Mouse (Mus musculus) embryonic facial prominence, embryonic 14.5 days (tissue): ENCODE data around the gene Vps11. TPM values are rescaled to one million over a fixed set of nuclear protein-coding genes. Genes with fewer than 3 reads are reported as not detected.
A peak's percentile ranks its signal among the peaks of the same experiment; 100 is the strongest.
"Not testable (repeated sequence)": the region's sequence is repeated elsewhere in the genome, so short reads cannot be mapped to it uniquely, and the experiment has no call there.

ENCODE experiments used
- ATAC-seq: fragments of 200-750 bp; cut with Nextera tagmentation; 2 replicates; pipeline ENCODE4 v1.8.0; 2017; ENCODE audit warnings: low read depth, moderate number of reproducible peaks, moderate TSS enrichment
- DNase-seq: peaks from one replicate; pipeline ENCODE4 v3.0.0-alpha.2; 2015; ENCODE audit warnings: low spot score
- H3K27ac ChIP-seq: fragments of 300-500 bp; sonication (generic); replicated peaks from 2 replicates; pipeline ENCODE4 v1.5.1; 2014; ENCODE audit warnings: low read depth, mild to moderate bottlenecking, low read length, moderate library complexity
- H3K27me3 ChIP-seq: fragments of 300-500 bp; sonication (generic); replicated peaks from 2 replicates; pipeline ENCODE4 v1.6.1; 2014; ENCODE audit warnings: low read length; ENCODE audit not compliant: control insufficient read depth, insufficient read depth
- H3K36me3 ChIP-seq: fragments of 300-500 bp; sonication (generic); 2 replicates; pipeline ENCODE4 v1.6.1; 2014; ENCODE audit warnings: low read length, mixed read lengths; ENCODE audit not compliant: control insufficient read depth, insufficient read depth
- H3K4me1 ChIP-seq: fragments of 300-500 bp; sonication (generic); 2 replicates; pipeline ENCODE4 v1.6.1; 2014; ENCODE audit warnings: antibody characterized with exemption, low read length; ENCODE audit not compliant: control insufficient read depth, insufficient read depth
- H3K4me2 ChIP-seq: fragments of 300-500 bp; sonication (generic); 2 replicates; pipeline ENCODE4 v1.6.1; 2014; ENCODE audit warnings: low read depth, mild to moderate bottlenecking, low read length, moderate library complexity, mixed read lengths
- H3K4me3 ChIP-seq: fragments of 300-500 bp; sonication (generic); 2 replicates; pipeline ENCODE4 v1.5.1; 2014; ENCODE audit warnings: low read depth, mild to moderate bottlenecking, low read length
- H3K9ac ChIP-seq: fragments of 300-500 bp; sonication (generic); 2 replicates; pipeline ENCODE4 v1.6.1; 2014; ENCODE audit warnings: low read depth, mild to moderate bottlenecking, low read length, moderate library complexity, mixed read lengths
- H3K9me3 ChIP-seq: fragments of 300-500 bp; sonication (generic); 2 replicates; pipeline ENCODE4 v1.6.1; 2016; ENCODE audit warnings: low read length; ENCODE audit not compliant: control insufficient read depth
- WGBS: fragments of 180-500 bp; shearing (Covaris S2); extraction: QIAGEN DNeasy Blood & Tissue Kit; methylation state at CpG from one replicate; pipeline ENCODE4 v1.1.7; 2014; 5-methylcytosine and 5-hydroxymethylcytosine counted together
- polyA plus RNA-seq: library from polyadenylated mRNA; unstranded; fragments of >200 nt; fragmentation: Nextera tagmentation; extraction: Ambion mirVana; gene quantifications from 2 replicates; pipeline ENCODE4 v1.2.1, GENCODE M21; 2014

The Vps11 gene
- polyA plus RNA-seq, 1 experiment from 2014 or later, result 24.5 TPM

DNA sequence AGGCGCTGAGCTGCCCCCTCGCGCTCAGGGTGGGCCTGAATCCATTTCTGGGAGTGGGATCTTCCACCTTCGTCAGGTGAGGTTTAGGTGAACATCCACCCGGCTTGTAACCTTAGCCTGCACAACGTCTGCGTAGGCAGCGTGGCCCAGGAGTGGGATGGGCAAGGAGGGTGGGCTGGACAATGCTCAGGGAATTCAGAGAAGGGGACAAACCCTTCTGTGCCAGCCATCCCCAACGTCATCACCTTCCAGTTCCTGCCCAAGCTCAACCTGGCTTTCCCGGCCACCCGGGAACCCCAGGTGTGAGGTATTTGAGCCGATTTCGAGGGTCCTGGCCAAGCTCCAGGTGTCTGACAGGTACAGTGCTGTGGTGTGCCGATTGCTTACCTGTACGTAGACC, 18.4 kb upstream of the Vps11 start:
- ATAC-seq (no peak), DNase-seq (peak; percentile 16)
- peak overlapping the region; percentile 96 for H3K4me2 ChIP-seq
- WGBS, result 11% methylated on average over 12 of the region's 15 CpGs
- H3K36me3 ChIP-seq, result peaks cover 44% of the 10 kb centered on the region
- peak overlapping the region; percentile 95 for H3K4me3 ChIP-seq
- no peaks in the 10 kb centered on the region for H3K27me3 ChIP-seq
- H3K27ac ChIP-seq, result peak overlapping the region; percentile 88
- H3K4me1 ChIP-seq, result peaks cover 13% of the 10 kb centered on the region
- H3K9ac ChIP-seq, result peak overlapping the region; percentile 97
- no peaks in the 10 kb centered on the region for H3K9me3 ChIP-seq

DNA sequence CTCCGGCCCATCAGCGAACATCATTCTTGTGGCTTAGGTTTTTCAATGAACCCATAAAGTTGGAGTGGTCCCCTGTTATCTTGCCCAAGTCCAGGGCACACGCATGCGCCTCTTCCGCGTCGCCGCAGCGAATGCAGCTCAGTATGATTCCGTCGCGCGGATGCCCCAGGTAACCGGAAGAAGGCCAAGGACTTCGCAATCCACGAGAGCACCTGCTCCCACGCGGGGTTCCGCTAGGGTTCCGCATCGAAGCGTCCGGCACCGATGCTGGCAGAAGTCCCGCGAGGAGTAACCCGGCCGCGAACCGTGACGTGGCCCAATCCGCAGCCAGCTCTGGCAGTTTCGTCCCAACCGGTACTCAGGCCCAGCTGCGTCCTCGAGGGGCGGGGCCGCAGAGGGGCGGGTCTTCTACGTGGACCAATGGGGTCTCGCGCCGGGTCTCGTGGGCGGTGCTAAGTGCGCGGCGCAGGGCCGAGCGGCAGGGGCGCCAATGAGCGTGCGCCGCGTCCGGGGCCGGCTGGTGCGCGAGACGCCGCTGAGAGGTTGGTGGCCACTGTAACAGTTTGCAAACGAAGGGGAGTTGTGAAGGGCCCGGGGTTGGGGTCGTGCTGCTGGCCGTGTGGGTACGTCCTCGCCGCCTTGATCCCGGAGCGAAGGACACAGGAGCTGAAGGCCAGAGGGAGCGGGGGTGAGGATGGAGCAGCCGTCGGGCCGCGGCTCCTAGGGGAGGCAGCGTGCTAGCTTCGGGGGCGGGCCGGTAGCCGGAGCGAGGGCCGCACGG, 17.8 kb upstream of the Vps11 start, which contains the start of gene Hyou1:
TSS of gene Hyou1 (plus strand) at position 437 of the 781 bp plus-strand sequence.
- Histone ChIP-seq H3K36me3 (peaks cover 38% of the 10 kb centered on the region), H3K9me3 (no peaks in the 10 kb centered on the region), H3K27ac (peak within 1 kb of the TSS; percentile 88), H3K4me2 (peak within 1 kb of the TSS; percentile 96), H3K9ac (peak within 1 kb of the TSS; percentile 97), H3K4me3 (peak within 1 kb of the TSS; percentile 95), H3K27me3 (no peaks in the 10 kb centered on the region), H3K4me1 (peaks cover 13% of the 10 kb centered on the region)
- WGBS, result under 1% methylated on average over 69 of the region's 83 CpGs
- DNase-seq, result peak; percentile 98
- peak; percentile 98 for ATAC-seq

DNA sequence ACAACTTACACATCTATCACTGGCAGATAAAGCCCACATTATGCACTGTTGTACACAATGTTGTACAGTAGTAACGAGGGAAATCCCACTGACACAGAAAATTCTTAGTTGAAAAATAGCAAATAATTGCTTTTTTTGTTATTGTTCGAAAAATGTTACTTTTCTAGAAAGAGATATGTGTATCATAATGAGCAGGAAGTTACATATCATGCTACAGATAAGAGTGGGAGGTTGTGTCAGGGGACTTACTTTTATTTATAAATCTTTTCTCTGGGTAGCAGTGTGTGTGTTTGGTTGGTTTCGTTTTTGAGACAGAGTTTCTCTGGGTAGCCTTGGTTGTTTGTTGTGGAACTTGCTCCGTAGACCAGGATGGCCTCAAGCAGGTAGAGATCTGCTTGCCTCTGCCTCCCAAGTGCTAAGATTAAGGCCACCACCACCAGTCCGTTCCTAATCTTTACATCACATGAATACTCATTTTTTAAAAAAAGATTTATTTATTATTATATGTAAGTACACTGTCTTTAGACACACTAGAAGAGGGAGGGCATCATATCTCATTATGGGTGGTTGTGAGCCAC, 16.8 kb upstream of the Vps11 start:
- no peaks in the 10 kb centered on the region for H3K27me3 ChIP-seq
- H3K27ac ChIP-seq, result no peak overlapping the region; the same call in 1 of the 2 replicates
- no peak for ATAC-seq
- H3K4me3 ChIP-seq, result peak overlapping the region; percentile 95
- H3K4me1 ChIP-seq, result peaks cover 13% of the 10 kb centered on the region
- no peaks in the 10 kb centered on the region for H3K9me3 ChIP-seq
- no peak for DNase-seq
- WGBS, result 92% methylated on average over 5 of the region's 5 CpGs
- H3K4me2 ChIP-seq, result peak overlapping the region; percentile 66
- H3K36me3 ChIP-seq, result peaks cover 28% of the 10 kb centered on the region
- peak overlapping the region; percentile 97 for H3K9ac ChIP-seq

DNA sequence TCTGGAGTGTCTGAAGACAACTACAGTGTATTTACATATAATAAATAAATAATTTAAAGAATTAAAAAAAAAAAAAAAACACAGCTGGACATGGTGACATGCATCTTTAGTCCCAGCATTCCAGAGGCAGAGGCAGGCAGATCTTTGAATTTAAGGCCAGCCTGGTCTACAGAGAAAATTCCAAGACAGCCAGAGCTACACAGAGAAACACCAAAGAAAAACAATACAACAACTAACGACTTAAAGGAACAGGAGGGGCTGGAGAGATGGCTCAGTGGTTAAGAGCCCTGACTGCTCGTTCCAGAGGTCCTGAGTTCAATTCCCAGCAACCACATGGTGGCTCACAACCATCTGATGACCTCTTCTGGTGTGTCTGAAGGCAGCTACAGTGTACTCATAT, 15.9 kb upstream of the Vps11 start:
- not testable (repeated sequence) for H3K4me3 ChIP-seq, H3K4me2 ChIP-seq, ATAC-seq, H3K9ac ChIP-seq, H3K9me3 ChIP-seq, DNase-seq, H3K27ac ChIP-seq, H3K27me3 ChIP-seq
- peaks cover 13% of the 10 kb centered on the region for H3K4me1 ChIP-seq
- peaks cover 18% of the 10 kb centered on the region for H3K36me3 ChIP-seq
- WGBS, result 85% methylated on average over 2 of the region's 2 CpGs

DNA sequence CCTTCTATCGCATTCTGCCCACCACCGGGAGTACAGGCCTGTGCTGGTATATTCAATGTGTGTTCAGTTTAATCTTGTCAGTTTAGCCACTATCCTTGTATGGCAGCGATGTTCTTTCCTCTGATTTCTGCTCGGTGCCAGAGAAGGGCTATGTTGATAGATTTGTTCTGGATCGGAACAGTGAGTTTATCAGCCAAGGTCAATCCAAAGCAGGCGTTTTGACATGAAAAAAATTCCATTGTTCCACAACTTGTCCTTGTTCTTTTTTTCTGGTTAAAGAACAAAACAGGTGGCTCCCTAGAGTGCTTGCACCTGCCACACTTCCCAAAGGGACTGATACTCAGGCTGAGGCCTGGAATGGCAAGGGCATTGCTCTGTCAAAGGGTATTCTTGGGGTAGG, 14.7 kb upstream of the Vps11 start:
- WGBS, result 91% methylated on average over 6 of the region's 6 CpGs
- Histone ChIP-seq H3K4me2 (no peak overlapping the region), H3K27me3 (no peaks in the 10 kb centered on the region), H3K9ac (no peak overlapping the region), H3K4me1 (peaks cover 13% of the 10 kb centered on the region), H3K36me3 (peaks cover 7% of the 10 kb centered on the region), H3K9me3 (no peaks in the 10 kb centered on the region), H3K27ac (no peak overlapping the region), H3K4me3 (no peak overlapping the region)
- no peak for ATAC-seq
- DNase-seq, result no peak

DNA sequence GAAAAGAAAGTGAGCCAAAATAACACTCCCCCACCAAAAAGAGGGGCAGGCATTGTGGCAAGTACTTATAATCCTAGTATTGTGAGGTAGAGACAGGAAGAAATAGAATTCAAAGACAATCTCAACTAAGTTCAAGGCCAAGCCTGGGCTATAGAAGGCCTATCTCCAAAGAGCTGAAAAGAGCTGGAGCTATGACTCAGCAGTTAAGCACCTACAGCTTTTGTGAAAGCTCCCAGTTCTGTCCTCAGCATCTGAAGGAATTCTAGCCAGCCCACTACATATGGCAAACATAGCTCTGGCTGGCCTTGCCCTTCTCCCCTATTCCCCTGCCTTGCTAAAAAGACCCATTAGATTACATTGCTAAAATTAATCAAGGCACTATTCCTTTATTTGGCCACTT, 11.9 kb upstream of the Vps11 start:
- no peaks in the 10 kb centered on the region for H3K9me3 ChIP-seq
- H3K9ac ChIP-seq, result no peak overlapping the region
- H3K27me3 ChIP-seq, result no peaks in the 10 kb centered on the region
- H3K4me1 ChIP-seq, result no peaks in the 10 kb centered on the region
- DNase-seq (no peak), ATAC-seq (no peak)
- no peak overlapping the region for H3K4me3 ChIP-seq
- no peaks in the 10 kb centered on the region for H3K36me3 ChIP-seq
- H3K27ac ChIP-seq, result no peak overlapping the region
- H3K4me2 ChIP-seq, result no peak overlapping the region

DNA sequence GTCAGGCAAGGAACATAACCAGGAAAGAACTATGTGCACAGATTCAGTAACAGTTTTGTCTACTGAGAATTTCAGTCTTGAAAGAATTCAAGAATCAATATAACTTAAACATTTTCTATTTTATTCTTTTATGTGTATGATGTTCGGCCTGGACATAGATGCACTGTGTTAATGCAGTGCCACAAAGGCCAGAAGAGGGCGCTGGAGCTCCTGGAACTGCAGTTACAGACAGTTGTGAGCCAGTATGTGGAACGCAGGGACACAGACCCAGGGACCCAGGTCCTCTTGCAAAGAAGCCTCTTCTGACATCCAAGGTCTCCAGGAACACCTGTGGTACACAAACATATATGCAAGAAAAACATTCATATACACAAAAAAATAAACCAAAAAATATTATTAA, 3.0 kb upstream of the Vps11 start:
- DNase-seq (no peak), ATAC-seq (no peak)
- Histone ChIP-seq H3K4me2 (no peak overlapping the region), H3K9ac (no peak overlapping the region), H3K36me3 (peaks cover 5% of the 10 kb centered on the region), H3K27me3 (no peaks in the 10 kb centered on the region), H3K4me3 (no peak overlapping the region), H3K27ac (no peak overlapping the region), H3K4me1 (peaks cover 5% of the 10 kb centered on the region; the same call in 1 of the 2 replicates), H3K9me3 (no peaks in the 10 kb centered on the region)
- WGBS, result 61% methylated on average over 3 of the region's 3 CpGs

DNA sequence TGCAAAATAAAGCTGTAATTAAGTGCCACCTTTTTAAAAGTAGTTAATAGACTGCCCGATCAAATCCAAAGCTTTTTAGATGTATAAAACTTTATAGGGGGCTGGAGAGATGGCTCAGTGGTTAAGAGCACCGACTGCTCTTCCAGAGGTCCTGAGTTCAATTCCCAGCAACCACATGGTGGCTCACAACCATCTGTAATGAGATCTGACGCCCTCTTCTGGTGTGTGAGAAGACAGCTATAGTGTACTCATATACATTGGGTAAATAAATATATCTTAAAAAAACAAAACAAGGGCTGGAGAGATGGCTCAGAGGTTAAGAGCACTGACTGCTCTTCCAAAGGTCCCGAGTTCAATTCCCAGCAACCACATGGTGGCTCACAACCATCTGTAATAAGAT, 461 bp upstream of the Vps11 start:
- H3K36me3 ChIP-seq, result peaks cover 23% of the 10 kb centered on the region
- ATAC-seq, DNase-seq, H3K27me3 ChIP-seq, H3K4me1 ChIP-seq, H3K9me3 ChIP-seq: not testable (repeated sequence)
- peak overlapping the region; percentile 61 for H3K27ac ChIP-seq
- H3K4me2 ChIP-seq, result peak overlapping the region; percentile 59
- 48% methylated on average over 4 of the region's 4 CpGs for WGBS
- H3K9ac ChIP-seq, result peak overlapping the region; percentile 90
- peak overlapping the region; percentile 91 for H3K4me3 ChIP-seq
